Mouse (Mus musculus) thymus, postnatal 4 days (tissue): ENCODE results near the gene Lmo2.
"Not testable (repeated sequence)": the region's sequence is repeated elsewhere in the genome, so short reads cannot be mapped to it uniquely, and the experiment has no call there.

Experiments used
- DNase-seq: peaks from one replicate; pipeline ENCODE4 v3.0.0; 2021

Lmo2 gene

DNA sequence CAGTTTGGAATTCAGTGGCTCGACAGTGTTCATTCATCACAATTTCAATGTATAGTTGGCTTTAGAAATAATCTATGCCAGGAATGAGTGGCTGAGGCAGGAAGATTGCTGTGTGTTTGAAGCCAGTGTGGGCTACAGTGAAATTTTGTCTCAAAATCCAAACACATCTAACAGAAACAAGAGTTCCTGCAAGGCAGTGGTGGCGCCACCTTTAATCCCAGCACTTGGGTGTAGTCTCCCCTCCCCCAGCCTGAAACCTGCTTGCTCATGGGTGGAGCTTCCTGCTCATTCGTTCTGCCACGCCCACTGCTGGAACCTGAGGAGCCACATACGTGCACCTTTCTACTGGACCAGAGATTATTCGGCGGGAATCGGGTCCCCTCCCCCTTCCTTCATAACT is 29.8 kb downstream of the Lmo2 start:
- not testable (repeated sequence) for DNase-seq

DNA sequence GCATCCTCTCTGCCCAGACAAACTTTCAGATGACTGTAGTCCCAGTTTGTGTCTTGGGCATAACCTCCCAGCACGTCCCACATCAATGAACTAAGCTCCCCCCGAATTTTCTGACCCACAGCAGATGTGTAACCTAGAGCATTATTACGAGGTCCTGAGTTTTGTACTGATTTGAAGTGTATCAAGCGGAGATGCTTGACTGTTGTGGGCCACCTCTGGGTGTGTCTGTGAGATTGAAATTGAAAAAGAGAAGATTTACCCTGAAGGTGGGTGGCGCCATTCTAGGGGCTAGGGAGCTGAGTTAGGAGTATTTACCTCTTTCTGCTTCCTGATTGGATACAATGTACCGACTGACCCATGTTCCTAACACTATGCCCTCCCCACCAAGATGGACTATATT is 31.9 kb downstream of the Lmo2 start:
- DNase-seq, result no peak

DNA sequence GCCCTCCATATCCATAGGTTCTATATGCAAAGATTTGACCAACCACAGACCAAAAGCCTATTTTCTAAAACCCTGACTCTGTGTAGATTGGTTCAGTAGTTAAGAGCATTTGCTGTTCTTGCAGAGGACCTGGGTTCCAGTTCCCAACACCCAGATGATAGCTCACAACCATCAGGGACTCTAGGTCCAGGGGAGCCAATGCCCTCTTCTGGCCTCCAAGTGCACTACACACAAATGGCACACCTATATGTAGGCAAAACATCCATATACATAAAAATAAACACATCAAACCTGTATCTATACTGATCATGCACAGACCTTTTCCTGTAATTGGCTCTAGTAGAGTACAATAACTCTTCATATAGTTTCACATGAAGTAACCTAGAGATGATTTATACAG is 33.5 kb downstream of the Lmo2 start:
- DNase-seq, result no peak

- no peak for DNase-seq
Measured at GRCm38 (mm10) chr2:103992162-103992561, 34.4 kb downstream of the Lmo2 start.

DNA sequence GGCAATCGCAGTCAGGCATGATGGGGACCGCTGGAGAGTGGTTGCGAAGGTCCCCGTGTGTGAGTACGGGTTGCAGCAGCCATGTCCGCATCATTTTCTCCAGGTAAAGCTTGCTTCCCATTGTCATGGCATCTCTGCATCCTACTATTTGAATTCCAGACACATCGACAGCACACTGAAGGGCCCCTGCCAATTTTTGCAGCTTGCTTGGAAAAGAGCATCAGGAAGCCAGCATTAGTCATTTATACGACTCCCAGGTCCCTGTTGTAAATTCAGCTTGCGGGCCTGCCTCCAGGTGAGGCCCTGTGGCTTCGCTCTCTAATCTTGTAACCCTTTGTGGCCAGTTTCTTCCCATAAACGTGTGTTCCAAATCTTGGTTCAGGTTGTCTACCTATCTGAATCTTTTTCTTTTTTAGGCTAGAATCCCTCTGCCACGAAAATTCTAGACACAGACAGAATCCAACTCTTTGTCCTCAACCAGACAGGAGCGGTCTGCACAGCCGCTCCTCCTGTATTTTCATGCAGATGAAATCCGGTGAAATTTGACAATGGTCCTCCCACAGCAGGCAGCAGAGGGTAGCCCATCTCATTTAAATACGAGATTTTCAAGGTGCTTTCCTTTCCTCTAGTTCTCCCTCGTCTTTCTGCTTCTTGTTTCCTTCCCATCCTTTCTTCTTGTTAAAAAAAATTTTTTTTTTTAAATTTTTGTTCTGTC is 35.0 kb downstream of the Lmo2 start:
- DNase-seq, result no peak

DNA sequence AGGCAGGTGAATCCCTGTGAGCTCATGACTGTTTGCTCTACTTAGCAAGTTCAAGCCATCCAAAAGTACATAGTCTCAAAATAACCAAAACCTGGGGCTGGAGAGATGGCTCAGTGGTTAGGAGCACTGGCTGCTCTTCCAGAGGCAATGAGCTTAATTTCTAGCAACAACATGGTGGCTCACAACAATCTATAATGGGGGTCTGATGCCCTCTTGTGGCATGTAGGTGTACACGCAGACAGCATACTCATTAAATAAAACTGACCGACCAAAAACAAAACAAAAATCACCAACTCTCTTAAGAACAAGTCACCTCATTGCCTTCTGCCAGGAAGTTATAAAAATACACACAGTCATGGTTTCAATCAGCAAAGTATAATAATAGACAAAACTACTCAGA is 43.3 kb downstream of the Lmo2 start:
- no peak for DNase-seq

DNA sequence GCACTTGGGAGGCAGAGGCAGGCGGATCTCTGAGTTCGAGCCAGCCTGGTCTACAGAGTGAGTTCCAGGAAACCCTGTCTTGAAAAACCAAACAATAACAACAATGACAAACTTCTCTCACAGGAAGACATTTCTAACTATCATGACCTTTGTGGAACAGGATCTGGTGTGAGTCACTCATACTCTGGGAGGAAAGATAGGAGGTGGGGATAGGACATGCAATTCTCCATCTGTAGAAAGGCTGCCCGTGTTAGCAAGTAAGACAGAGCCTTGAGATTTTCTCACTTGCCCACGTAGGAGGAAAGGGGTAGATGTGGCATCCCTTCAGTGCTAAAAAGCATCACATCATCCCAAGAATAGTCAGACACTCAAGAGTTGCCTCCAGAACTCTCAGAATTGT is 44.1 kb downstream of the Lmo2 start:
- DNase-seq, result no peak

- peak; percentile 77 for DNase-seq
Measured at GRCm38 (mm10) chr2:104002711-104003413, 45.1 kb downstream of the Lmo2 start.

DNA sequence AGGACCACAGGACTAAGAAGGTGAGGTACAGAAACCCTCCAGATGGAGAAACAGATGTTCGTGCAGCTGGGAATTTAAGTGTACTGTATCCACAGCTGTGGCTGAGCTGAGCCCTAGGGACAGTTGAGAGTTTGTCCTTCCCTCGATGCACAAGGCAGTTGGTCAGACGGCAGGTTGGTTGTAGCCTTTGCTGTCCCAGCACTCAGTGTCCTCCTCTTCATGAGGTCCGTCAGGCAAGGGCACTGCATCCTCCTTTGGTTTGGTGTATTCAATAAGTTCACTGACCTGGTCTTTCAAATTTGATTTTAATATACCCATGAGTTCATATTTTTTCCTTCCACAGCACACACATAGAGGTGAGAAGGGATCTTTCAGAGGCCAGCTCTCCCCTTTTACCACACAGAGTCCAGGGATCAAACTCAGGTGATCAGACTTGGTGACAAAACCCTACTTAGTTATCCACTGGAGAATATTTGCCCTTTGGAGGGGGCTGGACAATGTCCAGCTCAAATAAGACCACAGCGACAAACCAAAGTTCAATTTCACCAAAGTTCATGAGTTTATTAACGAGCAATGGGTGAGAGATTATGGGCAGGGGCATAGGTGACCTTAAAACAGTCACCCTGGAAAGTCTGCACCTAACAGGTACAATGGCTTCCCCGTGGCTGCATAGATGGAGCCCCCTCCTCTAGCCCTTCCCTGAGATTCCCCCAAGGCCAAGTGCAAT is 50.2 kb downstream of the Lmo2 start:
- no peak for DNase-seq

GRCm38 (mm10) chr2:104008853-104009252 is 51.1 kb downstream of the Lmo2 start:
- not testable (repeated sequence) for DNase-seq

GRCm38 (mm10) chr2:104023096-104023495 is 65.3 kb downstream of the Lmo2 start:
- no peak for DNase-seq

GRCm38 (mm10) chr2:104024656-104025055 is 66.9 kb downstream of the Lmo2 start:
- DNase-seq, result no peak

GRCm38 (mm10) chr2:104027458-104028138 is 69.8 kb downstream of the Lmo2 start, which contains the start of gene Fbxo3:
Gene Fbxo3 (plus strand): TSS chr2:104027721.
- peak; percentile 92 for DNase-seq

- no peak for DNase-seq
Measured at GRCm38 (mm10) chr2:104028139-104028723, 70.4 kb downstream of the Lmo2 start, which contains the start of gene 4931422A03Rik. Gene 4931422A03Rik (minus strand): TSS chr2:104028361.

- DNase-seq, result no peak
Measured at GRCm38 (mm10) chr2:104029074-104029473, 71.3 kb downstream of the Lmo2 start.

- no peak for DNase-seq
Measured at GRCm38 (mm10) chr2:104030381-104030780, 72.6 kb downstream of the Lmo2 start.
